Mouse (Mus musculus): Measurements from ENCODE around the gene Pdcd7. TPM values are rescaled to one million over a fixed set of nuclear protein-coding genes. Genes with fewer than 3 reads are reported as not detected.

Gene Pdcd7
- polyA plus RNA-seq, 1 experiment = 9.9 TPM

- peaks cover 7% of the 10 kb centered on the region for H3K4me1 ChIP-seq (ENCODE audit: control insufficient read depth, insufficient read depth, insufficient read length)
- H3K4me3 ChIP-seq (ENCODE audit: extremely low read depth, insufficient read depth, insufficient read length) = no peak overlapping the region
- TF ChIP-seq CTCF (IDR thresholded peaks at IDR 0.05; ENCODE audit: extremely low read depth, insufficient read depth, insufficient read length, insufficient replicate concordance) = no peak
- no peak for TF ChIP-seq POLR2A (IDR thresholded peaks at IDR 0.05; ENCODE audit: low read depth, low read length)
- peaks cover 9% of the 10 kb centered on the region for H3K27me3 ChIP-seq (ENCODE audit: control insufficient read depth, insufficient read depth, low read length)
- WGBS = 40% methylated on average over 2 of the region's 2 CpGs
- no peak overlapping the region for H3K27ac ChIP-seq (ENCODE audit: insufficient read depth, low read length)
- DNase-seq (ENCODE audit: low read depth in 1 of 2, low spot score in 2 of 2) = no peak
- no peaks in the 10 kb centered on the region for H3K36me3 ChIP-seq (ENCODE audit: control insufficient read depth, insufficient read depth, low read length)
Observed at GRCm38 (mm10) chr9:65393606-65394005, 47.7 kb downstream of the Pdcd7 start.

- no peaks in the 10 kb centered on the region for H3K36me3 ChIP-seq (ENCODE audit: control insufficient read depth, insufficient read depth, low read length)
- no peak for TF ChIP-seq CTCF (IDR thresholded peaks at IDR 0.05; ENCODE audit: extremely low read depth, insufficient read depth, insufficient read length, insufficient replicate concordance)
- TF ChIP-seq POLR2A (IDR thresholded peaks at IDR 0.05; ENCODE audit: low read depth, low read length) = no peak
- no peak overlapping the region for H3K4me3 ChIP-seq (ENCODE audit: extremely low read depth, insufficient read depth, insufficient read length)
- WGBS = 81% methylated on average over 2 of the region's 2 CpGs
- DNase-seq (ENCODE audit: low read depth in 1 of 2, low spot score in 2 of 2) = no peak
- H3K27me3 ChIP-seq (ENCODE audit: control insufficient read depth, insufficient read depth, low read length) = peaks cover 9% of the 10 kb centered on the region
- H3K27ac ChIP-seq (ENCODE audit: insufficient read depth, low read length) = no peak overlapping the region
- peaks cover 7% of the 10 kb centered on the region for H3K4me1 ChIP-seq (ENCODE audit: control insufficient read depth, insufficient read depth, insufficient read length)
Observed at GRCm38 (mm10) chr9:65394360-65394759, 48.5 kb downstream of the Pdcd7 start.

GRCm38 (mm10) chr9:65398279-65398678 is 52.4 kb downstream of the Pdcd7 start, which contains the start of gene Rasl12:
Gene Rasl12, plus strand, starts transcription at chr9:65398506.
- TF ChIP-seq CTCF (IDR thresholded peaks at IDR 0.05; ENCODE audit: extremely low read depth, insufficient read depth, insufficient read length, insufficient replicate concordance) (no peak), POLR2A (IDR thresholded peaks at IDR 0.05; ENCODE audit: low read depth, low read length) (no peak)
- peak in 1 of 2 experiments; percentile 16 for DNase-seq (ENCODE audit: low read depth in 1 of 2, low spot score in 2 of 2)
- Histone ChIP-seq H3K4me1 (ENCODE audit: control insufficient read depth, insufficient read depth, insufficient read length) (no peaks in the 10 kb centered on the region; the same call in 1 of the 2 replicates), H3K27me3 (ENCODE audit: control insufficient read depth, insufficient read depth, low read length) (no peaks in the 10 kb centered on the region), H3K4me3 (ENCODE audit: extremely low read depth, insufficient read depth, insufficient read length) (peak within 1 kb of the TSS; percentile 54), H3K27ac (ENCODE audit: insufficient read depth, low read length) (no peak within 1 kb of the TSS), H3K36me3 (ENCODE audit: control insufficient read depth, insufficient read depth, low read length) (no peaks in the 10 kb centered on the region)
- WGBS = under 1% methylated on average over 24 of the region's 24 CpGs

- 93% methylated on average over 6 of the region's 6 CpGs for WGBS
- H3K36me3 ChIP-seq (ENCODE audit: control insufficient read depth, insufficient read depth, low read length) = no peaks in the 10 kb centered on the region
- H3K27ac ChIP-seq (ENCODE audit: insufficient read depth, low read length) = no peak overlapping the region
- H3K27me3 ChIP-seq (ENCODE audit: control insufficient read depth, insufficient read depth, low read length) = no peaks in the 10 kb centered on the region
- no peaks in the 10 kb centered on the region; the same call in 1 of the 2 replicates for H3K4me1 ChIP-seq (ENCODE audit: control insufficient read depth, insufficient read depth, insufficient read length)
- TF ChIP-seq POLR2A (IDR thresholded peaks at IDR 0.05; ENCODE audit: low read depth, low read length) (no peak), CTCF (IDR thresholded peaks at IDR 0.05; ENCODE audit: extremely low read depth, insufficient read depth, insufficient read length, insufficient replicate concordance) (no peak)
- DNase-seq (ENCODE audit: low read depth in 1 of 2, low spot score in 2 of 2) = no peak
- no peak overlapping the region for H3K4me3 ChIP-seq (ENCODE audit: extremely low read depth, insufficient read depth, insufficient read length)
Observed at GRCm38 (mm10) chr9:65399934-65400333, 54.0 kb downstream of the Pdcd7 start.

- no peaks in the 10 kb centered on the region for H3K27me3 ChIP-seq (ENCODE audit: control insufficient read depth, insufficient read depth, low read length)
- 36% methylated on average over 15 of the region's 15 CpGs for WGBS
- peak overlapping the region; percentile 77 for H3K27ac ChIP-seq (ENCODE audit: insufficient read depth, low read length)
- no peak overlapping the region for H3K4me3 ChIP-seq (ENCODE audit: extremely low read depth, insufficient read depth, insufficient read length)
- no peaks in the 10 kb centered on the region for H3K4me1 ChIP-seq (ENCODE audit: control insufficient read depth, insufficient read depth, insufficient read length)
- H3K36me3 ChIP-seq (ENCODE audit: control insufficient read depth, insufficient read depth, low read length) = no peaks in the 10 kb centered on the region
- no peak for DNase-seq (ENCODE audit: low read depth in 1 of 2, low spot score in 2 of 2)
- no peak for TF ChIP-seq POLR2A (IDR thresholded peaks at IDR 0.05; ENCODE audit: low read depth, low read length)
- TF ChIP-seq CTCF (IDR thresholded peaks at IDR 0.05; ENCODE audit: extremely low read depth, insufficient read depth, insufficient read length, insufficient replicate concordance) = no peak
Observed at GRCm38 (mm10) chr9:65404331-65405183, 58.7 kb downstream of the Pdcd7 start.

GRCm38 (mm10) chr9:65405184-65405449 is 59.2 kb downstream of the Pdcd7 start:
- H3K4me1 ChIP-seq (ENCODE audit: control insufficient read depth, insufficient read depth, insufficient read length) = no peaks in the 10 kb centered on the region
- no peaks in the 10 kb centered on the region for H3K36me3 ChIP-seq (ENCODE audit: control insufficient read depth, insufficient read depth, low read length)
- no peaks in the 10 kb centered on the region for H3K27me3 ChIP-seq (ENCODE audit: control insufficient read depth, insufficient read depth, low read length)
- DNase-seq (ENCODE audit: low read depth in 1 of 2, low spot score in 2 of 2) = no peak
- H3K27ac ChIP-seq (ENCODE audit: insufficient read depth, low read length) = peak overlapping the region; percentile 36
- no peak overlapping the region for H3K4me3 ChIP-seq (ENCODE audit: extremely low read depth, insufficient read depth, insufficient read length)
- WGBS = 73% methylated on average over 2 of the region's 2 CpGs
- TF ChIP-seq POLR2A (IDR thresholded peaks at IDR 0.05; ENCODE audit: low read depth, low read length) (no peak), CTCF (IDR thresholded peaks at IDR 0.05; ENCODE audit: extremely low read depth, insufficient read depth, insufficient read length, insufficient replicate concordance) (no peak)

- no peak overlapping the region for H3K4me3 ChIP-seq (ENCODE audit: extremely low read depth, insufficient read depth, insufficient read length)
Observed at GRCm38 (mm10) chr9:65407327-65407726, 61.4 kb downstream of the Pdcd7 start.

More at GRCm38 (mm10) chr9:65407327-65407726, 61.4 kb downstream of the Pdcd7 start:
- no peak overlapping the region for H3K27ac ChIP-seq (ENCODE audit: insufficient read depth, low read length)
- no peaks in the 10 kb centered on the region for H3K27me3 ChIP-seq (ENCODE audit: control insufficient read depth, insufficient read depth, low read length)
- no peaks in the 10 kb centered on the region for H3K36me3 ChIP-seq (ENCODE audit: control insufficient read depth, insufficient read depth, low read length)
- TF ChIP-seq POLR2A (IDR thresholded peaks at IDR 0.05; ENCODE audit: low read depth, low read length) (no peak), CTCF (IDR thresholded peaks at IDR 0.05; ENCODE audit: extremely low read depth, insufficient read depth, insufficient read length, insufficient replicate concordance) (no peak)
- no peaks in the 10 kb centered on the region for H3K4me1 ChIP-seq (ENCODE audit: control insufficient read depth, insufficient read depth, insufficient read length)
- no peak for DNase-seq (ENCODE audit: low read depth in 1 of 2, low spot score in 2 of 2)
- 89% methylated on average over 5 of the region's 5 CpGs for WGBS
